Mouse (Mus musculus) liver, embryonic 15.5 days (tissue): ENCODE data around the gene Vmn1r158. TPM values are rescaled to one million over a fixed set of nuclear protein-coding genes. Genes with fewer than 3 reads are reported as not detected.
"Not testable (repeated sequence)": the region's sequence is repeated elsewhere in the genome, so short reads cannot be mapped to it uniquely, and the experiment has no call there.

Source experiments
- ATAC-seq: fragments of 200-750 bp; cut with Nextera tagmentation; 2 replicates; pipeline ENCODE4 v1.8.0; 2017; ENCODE audit warnings: moderate number of reproducible peaks, mild to moderate bottlenecking, moderate library complexity; ENCODE audit not compliant: insufficient read depth
- H3K27ac ChIP-seq: fragments of 300-500 bp; sonication (generic); replicated peaks from 2 replicates; pipeline ENCODE4 v1.5.1; 2015; ENCODE audit warnings: mild to moderate bottlenecking, inconsistent platforms
- H3K27me3 ChIP-seq: fragments of 300-500 bp; sonication (generic); 2 replicates; pipeline ENCODE4 v1.6.1; 2015; ENCODE audit warnings: mild to moderate bottlenecking, inconsistent platforms
- H3K36me3 ChIP-seq: fragments of 300-500 bp; sonication (generic); replicated peaks from 2 replicates; pipeline ENCODE4 v1.6.1; 2015; ENCODE audit warnings: moderate library complexity, mild to moderate bottlenecking, inconsistent platforms
- H3K4me1 ChIP-seq: fragments of 300-500 bp; sonication (generic); replicated peaks from 2 replicates; pipeline ENCODE4 v1.6.1; 2015; ENCODE audit warnings: inconsistent platforms
- H3K4me2 ChIP-seq: fragments of 300-500 bp; sonication (generic); 2 replicates; pipeline ENCODE4 v1.6.1; 2015; ENCODE audit warnings: moderate library complexity, mild to moderate bottlenecking, inconsistent platforms
- H3K4me3 ChIP-seq: fragments of 300-500 bp; sonication (generic); replicated peaks from 2 replicates; pipeline ENCODE4 v1.5.1; 2015; ENCODE audit warnings: mild to moderate bottlenecking, inconsistent platforms
- H3K9ac ChIP-seq: fragments of 300-500 bp; sonication (generic); 2 replicates; pipeline ENCODE4 v1.6.1; 2015; ENCODE audit warnings: moderate library complexity, mild to moderate bottlenecking, inconsistent platforms
- H3K9me3 ChIP-seq: fragments of 300-500 bp; sonication (generic); replicated peaks from 2 replicates; pipeline ENCODE4 v1.6.1; 2016; ENCODE audit warnings: inconsistent platforms
- WGBS: fragments of 180-500 bp; shearing (Covaris S2); methylation state at CpG from one replicate; pipeline ENCODE4 v1.1.7; 2015; ENCODE audit warnings: mixed read lengths; ENCODE audit not compliant: insufficient replicate concordance; 5-methylcytosine and 5-hydroxymethylcytosine counted together
- polyA plus RNA-seq: library from polyadenylated mRNA; unstranded; fragments of >200 nt; fragmentation: Nextera tagmentation; extraction: Ambion mirVana; gene quantifications from 2 replicates; pipeline ENCODE4 v1.2.1, GENCODE M21; 2015

Vmn1r158 gene
- not detected in 2 replicates for polyA plus RNA-seq

- H3K9ac ChIP-seq, ATAC-seq, H3K4me2 ChIP-seq, H3K36me3 ChIP-seq, H3K4me1 ChIP-seq, H3K9me3 ChIP-seq, H3K4me3 ChIP-seq, H3K27ac ChIP-seq, H3K27me3 ChIP-seq: not testable (repeated sequence)
- 32% methylated on average over 2 of the region's 2 CpGs for WGBS
Observed at GRCm38 (mm10) chr7:22790682-22791081, at the start of gene Vmn1r158. TSS of gene Vmn1r158 (minus strand) at chr7:22790782.

- not testable (repeated sequence) for H3K27me3 ChIP-seq, H3K9me3 ChIP-seq, H3K4me1 ChIP-seq, H3K36me3 ChIP-seq, H3K27ac ChIP-seq, H3K9ac ChIP-seq, H3K4me3 ChIP-seq, ATAC-seq, H3K4me2 ChIP-seq
- 75% methylated on average over 7 of the region's 11 CpGs for WGBS
Observed at GRCm38 (mm10) chr7:22775981-22776380, 14.6 kb downstream of the Vmn1r158 start.

DNA sequence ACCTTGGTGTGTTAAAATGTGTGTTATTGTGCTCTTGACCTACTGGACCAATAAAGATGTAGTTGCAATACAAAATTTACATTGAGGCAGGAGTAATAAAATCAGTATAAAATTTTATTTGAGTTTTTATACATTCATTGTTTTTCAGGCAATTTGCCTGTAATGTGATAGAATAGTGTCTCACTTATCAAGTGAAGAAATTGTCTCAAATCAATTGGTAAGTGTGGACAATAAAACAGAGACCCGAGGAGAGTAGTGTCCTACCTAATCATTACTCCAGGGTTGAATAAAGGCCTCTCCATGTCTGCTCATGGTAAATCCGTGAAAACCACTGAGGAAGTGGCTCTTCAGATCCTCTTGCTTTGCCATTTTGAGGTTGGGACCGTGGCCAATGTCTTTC lies 29.2 kb downstream of the Vmn1r158 start, which contains the start of gene Vmn1r157:
Vmn1r157 (plus strand) TSS at position 301 of the 400 bp plus-strand sequence.
- not testable (repeated sequence) for H3K9ac ChIP-seq, H3K27ac ChIP-seq, ATAC-seq, H3K9me3 ChIP-seq, H3K4me3 ChIP-seq, H3K4me1 ChIP-seq, H3K4me2 ChIP-seq, H3K27me3 ChIP-seq, H3K36me3 ChIP-seq
- WGBS = 20% methylated on average over 2 of the region's 3 CpGs

Other genes with a start within 250 kb of the Vmn1r158 start
- gene Gm4201, start 225.4 kb downstream of the Vmn1r158 start, polyA plus RNA-seq = not detected in 2 replicates
- not detected in 2 replicates for gene Gm4565, start 202.7 kb downstream of the Vmn1r158 start, polyA plus RNA-seq
- gene Vmn1r155, start 132.8 kb downstream of the Vmn1r158 start, polyA plus RNA-seq = not detected in 2 replicates
- not detected in 2 replicates for gene Gm8693, start 98.5 kb downstream of the Vmn1r158 start, polyA plus RNA-seq
- not detected in 2 replicates for gene Gm4567, start 71.1 kb downstream of the Vmn1r158 start, polyA plus RNA-seq
- not detected in 2 replicates for gene Vmn1r157, start 29.1 kb downstream of the Vmn1r158 start, polyA plus RNA-seq
- not detected in 2 replicates for gene Vmn1r159, start 52.8 kb upstream of the Vmn1r158 start, polyA plus RNA-seq
- not detected in 2 replicates for gene Vmn1r160, start 80.4 kb upstream of the Vmn1r158 start, polyA plus RNA-seq
- gene Gm4214, start 193.9 kb upstream of the Vmn1r158 start, polyA plus RNA-seq = not detected in 2 replicates
- gene Gm4216, start 229.1 kb upstream of the Vmn1r158 start, polyA plus RNA-seq = not detected in 2 replicates